Mouse (Mus musculus): ENCODE results near the gene Zranb1. TPM values are rescaled to one million over a fixed set of nuclear protein-coding genes. Genes with fewer than 3 reads are reported as not detected.
A peak's percentile ranks its signal among the peaks of the same experiment; 100 is the strongest.

Zranb1 gene
- total RNA-seq, 2 experiments from 2014 or later, result 43.5 to 45.2 TPM

GRCm38 (mm10) chr7:132925227-132925626, 5.7 kb upstream of the Zranb1 start:
- no peak for DNase-seq (ENCODE audit: low spot score in 2 of 2)

DNA sequence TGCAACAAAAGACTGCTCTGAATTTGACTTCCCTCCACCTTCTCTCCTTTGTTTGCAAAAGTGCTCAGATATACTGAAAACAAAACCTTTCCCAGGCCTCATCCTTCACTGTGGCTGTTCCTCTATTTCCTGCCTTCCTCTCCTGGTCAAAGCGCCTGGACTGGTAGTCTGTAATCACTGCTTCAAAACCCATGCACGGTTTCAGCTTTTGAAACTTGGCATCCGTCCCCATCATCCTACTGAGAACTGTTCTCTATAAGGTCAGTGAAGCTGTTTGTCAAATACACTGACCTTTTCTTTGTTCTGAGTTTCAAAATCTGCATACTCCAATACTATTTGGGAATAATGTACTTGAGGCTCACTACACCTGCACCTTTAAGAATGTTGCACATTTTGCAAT, 3.7 kb upstream of the Zranb1 start:
- DNase-seq (ENCODE audit: low spot score in 2 of 2), result no peak

DNA sequence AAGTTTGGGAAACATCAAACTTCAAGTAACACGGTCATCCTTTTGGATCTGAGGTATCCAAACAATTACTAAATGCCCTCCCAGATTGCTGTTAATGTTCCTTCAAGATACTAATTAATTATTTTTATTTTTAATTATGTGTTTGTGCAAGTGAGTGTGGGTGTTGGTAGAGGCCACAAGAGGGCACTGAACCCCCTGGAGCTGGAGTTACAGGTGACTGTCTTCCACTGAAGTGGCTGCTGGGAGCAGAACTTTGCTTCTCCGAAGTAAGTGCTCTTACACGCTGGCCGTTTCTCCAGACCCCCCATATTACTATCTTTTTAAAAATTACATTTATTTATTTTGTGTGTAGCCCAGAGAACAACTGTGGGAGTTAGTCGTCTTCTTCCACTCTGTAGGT, 887 bp upstream of the Zranb1 start:
- no peak for DNase-seq (ENCODE audit: low spot score in 2 of 2)

- DNase-seq (ENCODE audit: low spot score in 2 of 2), result peak; percentile 15 to 36
Observed at GRCm38 (mm10) chr7:132931560-132932351, 814 bp downstream of the Zranb1 start.

DNA sequence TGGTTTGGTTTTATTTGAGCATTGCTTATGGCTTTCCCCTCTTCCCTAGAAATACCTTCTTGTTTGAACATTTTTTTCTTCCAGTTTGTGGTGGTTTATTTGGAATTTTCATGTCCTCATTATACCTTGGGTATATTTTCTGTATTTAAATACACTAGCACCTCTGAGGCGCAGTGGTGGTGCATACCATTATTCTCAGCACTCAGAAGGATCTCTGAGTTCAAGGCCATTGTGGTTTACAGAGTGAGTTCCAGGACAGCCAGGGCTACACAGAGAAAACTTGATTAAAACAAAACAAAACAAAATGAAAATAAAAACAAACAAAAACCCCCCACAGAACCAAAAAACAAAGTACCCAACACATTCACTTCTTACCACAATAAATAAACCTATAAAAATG, 2.4 kb downstream of the Zranb1 start:
- no peak for DNase-seq (ENCODE audit: low spot score in 2 of 2)

DNA sequence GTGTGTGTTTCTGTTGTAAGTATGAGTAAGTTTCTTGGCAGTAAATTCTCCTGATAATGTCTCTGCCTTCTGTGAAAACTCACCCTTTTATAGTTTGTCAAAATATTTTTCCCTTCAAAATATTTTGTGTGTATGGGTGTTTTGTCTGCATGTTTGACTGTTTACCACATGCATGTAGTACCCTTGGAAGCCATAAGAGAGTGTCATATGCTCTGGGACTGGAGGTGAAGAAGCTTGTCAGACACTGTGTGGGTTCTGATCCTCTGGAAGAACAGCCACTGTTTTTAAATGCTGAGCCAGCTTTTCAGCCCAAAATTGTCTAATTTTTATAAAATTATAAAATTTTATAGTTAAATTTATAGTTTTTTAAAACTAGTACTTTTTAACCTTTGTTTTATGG, 3.8 kb downstream of the Zranb1 start:
- no peak for DNase-seq (ENCODE audit: low spot score in 2 of 2)

GRCm38 (mm10) chr7:132939118-132939517, 8.2 kb downstream of the Zranb1 start:
- DNase-seq (ENCODE audit: low spot score in 2 of 2), result no peak

DNA sequence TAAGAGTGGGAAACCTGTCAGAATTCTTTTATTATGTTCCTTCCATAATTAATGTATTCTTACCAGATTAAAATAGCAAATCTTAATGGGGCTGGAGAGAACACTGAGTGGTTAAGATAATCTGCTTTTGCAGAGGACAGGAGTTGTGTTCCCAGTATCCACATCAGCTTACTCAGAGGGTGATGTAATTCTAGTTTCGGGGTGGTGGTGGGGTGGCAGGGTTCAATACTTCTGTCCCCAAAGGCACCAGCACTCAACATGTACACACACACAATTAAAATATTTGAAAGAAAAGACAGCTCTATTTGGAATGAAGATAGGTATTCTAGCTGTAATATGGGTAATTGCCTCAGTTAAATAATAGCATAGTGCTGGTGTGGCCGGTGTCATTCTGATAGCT, 9.6 kb downstream of the Zranb1 start:
- no peak for DNase-seq (ENCODE audit: low spot score in 2 of 2)

GRCm38 (mm10) chr7:132949968-132950367, 19.0 kb downstream of the Zranb1 start:
- no peak for DNase-seq (ENCODE audit: low spot score in 2 of 2)

GRCm38 (mm10) chr7:132950613-132951012, 19.7 kb downstream of the Zranb1 start:
- DNase-seq (ENCODE audit: low spot score in 2 of 2), result no peak

DNA sequence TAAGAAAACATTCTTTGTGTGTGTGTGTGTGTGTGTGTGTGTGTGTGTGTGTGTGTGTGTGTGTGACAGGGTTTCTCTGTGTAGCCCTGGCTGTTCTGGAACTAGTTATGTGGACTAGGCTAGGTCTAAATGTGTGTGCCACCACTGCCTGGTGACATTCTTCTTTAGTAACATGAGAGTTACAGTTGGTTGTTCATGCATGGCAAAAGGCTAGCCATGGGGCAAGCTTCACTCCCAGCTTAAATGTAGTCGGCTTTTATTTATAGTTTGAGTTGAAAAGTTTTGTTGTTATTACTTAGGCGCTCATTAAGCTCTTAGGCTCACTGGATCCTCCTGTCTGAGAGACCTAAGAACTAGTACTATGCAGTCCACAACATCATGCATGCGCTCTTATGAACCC, 33.5 kb downstream of the Zranb1 start:
- no peak for DNase-seq (ENCODE audit: low spot score in 2 of 2)

DNA sequence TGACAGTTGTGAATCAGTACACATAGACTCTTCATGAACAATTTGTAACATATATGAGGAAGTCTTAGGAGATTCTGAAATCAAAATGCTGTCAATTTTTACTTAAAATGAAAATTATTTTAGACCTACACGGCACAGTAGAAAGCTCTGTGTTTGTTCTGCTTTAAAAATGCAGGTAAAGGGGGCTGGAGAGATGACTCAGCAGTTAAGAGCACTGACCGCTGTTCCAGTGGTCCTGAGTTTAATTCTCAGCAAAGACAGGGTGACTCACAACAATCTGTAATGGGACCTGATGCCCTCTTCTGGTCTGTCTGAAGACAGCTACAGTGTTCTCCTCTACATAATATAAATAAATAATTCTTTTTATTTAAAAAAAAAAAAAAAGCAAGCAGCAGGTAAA, 34.8 kb downstream of the Zranb1 start:
- no peak for DNase-seq (ENCODE audit: low spot score in 2 of 2)

- no peak for DNase-seq (ENCODE audit: low spot score in 2 of 2)
Observed at GRCm38 (mm10) chr7:132972079-132972478, 41.1 kb downstream of the Zranb1 start.

GRCm38 (mm10) chr7:132976079-132976478, 45.1 kb downstream of the Zranb1 start:
- DNase-seq (ENCODE audit: low spot score in 2 of 2), result no peak

- DNase-seq (ENCODE audit: low spot score in 2 of 2), result no peak
Observed at GRCm38 (mm10) chr7:132977981-132978380, 47.0 kb downstream of the Zranb1 start.

DNA sequence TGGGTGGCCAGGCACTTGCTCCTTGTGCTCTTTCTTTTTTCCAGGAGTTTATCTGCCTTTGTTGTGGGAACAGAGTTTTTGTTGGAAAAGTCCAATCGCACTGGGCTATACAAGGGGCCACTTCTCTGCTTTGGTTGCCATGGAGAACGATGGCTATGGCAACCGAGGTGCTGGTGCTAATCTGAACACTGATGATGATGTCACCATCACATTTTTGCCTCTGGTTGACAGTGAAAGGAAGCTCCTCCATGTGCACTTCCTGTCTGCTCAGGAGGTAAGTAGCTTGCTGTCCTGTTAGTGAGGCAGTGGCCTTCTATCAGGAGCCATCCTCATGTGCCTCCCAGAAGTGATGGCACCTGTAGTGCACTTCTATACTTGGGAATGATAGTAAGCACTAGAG, 51.7 kb downstream of the Zranb1 start:
- no peak for DNase-seq (ENCODE audit: low spot score in 2 of 2)

DNA sequence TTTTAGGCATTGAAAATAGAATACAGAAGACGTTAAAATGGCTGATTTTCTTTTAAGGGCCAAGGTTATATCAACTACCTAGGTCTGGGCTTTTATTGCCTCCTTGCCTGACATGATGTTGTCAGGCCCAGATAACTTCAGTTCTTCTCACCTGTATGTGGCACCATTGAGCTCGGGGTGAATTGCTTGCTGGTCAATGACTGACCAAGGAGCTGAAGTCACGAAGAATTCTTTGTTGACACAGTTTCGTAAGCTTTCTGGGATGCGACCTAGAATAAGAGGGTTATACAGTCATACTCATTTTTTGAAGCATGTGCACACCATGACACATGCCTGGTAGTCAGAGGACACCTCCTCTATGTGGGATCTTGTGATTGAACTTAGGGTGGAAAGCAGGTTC, 58.9 kb downstream of the Zranb1 start:
- no peak for DNase-seq (ENCODE audit: low spot score in 2 of 2)

GRCm38 (mm10) chr7:132991240-132991900, 60.4 kb downstream of the Zranb1 start:
- peak in 1 of 2 experiments; percentile 0 for DNase-seq (ENCODE audit: low spot score in 2 of 2)

DNA sequence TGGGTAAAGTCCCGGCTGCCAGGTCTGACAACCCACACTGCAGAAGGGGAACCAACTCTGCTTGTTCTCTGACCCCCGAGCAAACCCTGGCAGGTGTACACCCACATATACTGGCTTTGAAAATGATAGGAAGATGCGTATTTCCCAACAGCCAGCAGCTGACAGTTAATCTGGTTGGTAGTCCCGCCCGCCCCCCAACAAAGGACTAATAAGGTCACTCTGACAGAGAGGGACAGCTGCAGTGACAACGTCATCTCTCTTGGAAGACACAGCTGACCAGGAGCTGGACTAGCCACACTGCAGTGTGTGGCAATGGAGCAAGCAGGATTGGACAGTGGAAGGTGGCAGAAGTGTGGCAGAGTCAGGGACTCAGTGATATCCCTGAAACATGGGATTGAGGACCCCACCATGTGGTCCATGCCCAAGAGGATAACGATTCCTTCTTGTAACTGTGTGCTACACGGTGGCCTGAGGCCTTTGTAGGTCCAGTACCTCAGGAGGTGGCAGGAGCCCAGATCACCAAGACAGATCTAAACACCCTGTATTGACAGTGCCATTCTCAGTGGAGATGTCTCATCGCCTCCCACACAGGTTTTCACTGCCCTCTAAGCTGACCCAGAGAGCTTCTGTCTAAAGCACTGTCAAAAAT, 62.1 kb downstream of the Zranb1 start:
- no peak for DNase-seq (ENCODE audit: low spot score in 2 of 2)

GRCm38 (mm10) chr7:132994120-132994519, 63.2 kb downstream of the Zranb1 start:
- DNase-seq (ENCODE audit: low spot score in 2 of 2), result no peak

- no peak for DNase-seq (ENCODE audit: low spot score in 2 of 2)
Observed at GRCm38 (mm10) chr7:132994628-132995191, 63.8 kb downstream of the Zranb1 start.

GRCm38 (mm10) chr7:132996391-132996790, 65.4 kb downstream of the Zranb1 start:
- DNase-seq (ENCODE audit: low spot score in 2 of 2), result peak; percentile 36 to 40
